Mouse (Mus musculus): ENCODE results near the gene Taok1. TPM values are rescaled to one million over a fixed set of nuclear protein-coding genes. Genes with fewer than 3 reads are reported as not detected.

Taok1 gene
- polyA plus RNA-seq, 1 experiment, result 9.2 TPM

GRCm38 (mm10) chr11:77507426-77507825 is 100.2 kb downstream of the Taok1 start:
- Histone ChIP-seq H3K4me3 (no peak overlapping the region), H3ac (ENCODE audit: control insufficient read depth, insufficient read length) (no peak overlapping the region), H3K79me2 (ENCODE audit: control insufficient read depth, insufficient read depth) (no peaks in the 10 kb centered on the region), H3K27me3 (ENCODE audit: control insufficient read depth, insufficient read depth, insufficient read length) (no peaks in the 10 kb centered on the region), H3K36me3 (ENCODE audit: control insufficient read depth, insufficient read depth) (peaks cover 16% of the 10 kb centered on the region), H3K4me2 (ENCODE audit: low read depth) (no peak overlapping the region)
- TF ChIP-seq SRF (IDR thresholded peaks at IDR 0.05; ENCODE audit: control insufficient read depth, insufficient read length, low read depth) (no peak), POLR2AphosphoS2 (IDR thresholded peaks at IDR 0.05; ENCODE audit: insufficient read length, low read depth) (peak; percentile 20), TCF12 (IDR thresholded peaks at IDR 0.05; ENCODE audit: insufficient read depth, poor library complexity, severe bottlenecking) (no peak), E2F4 (IDR thresholded peaks at IDR 0.05; ENCODE audit: insufficient read depth) (no peak), MYOG (IDR thresholded peaks at IDR 0.05; ENCODE audit: control insufficient read depth in 1 of 3, insufficient read depth in 1 of 3, insufficient read length in 2 of 3, low read depth in 2 of 3) (no peak), CEBPB (IDR thresholded peaks at IDR 0.05; ENCODE audit: insufficient read depth, poor library complexity, severe bottlenecking) (no peak)

DNA sequence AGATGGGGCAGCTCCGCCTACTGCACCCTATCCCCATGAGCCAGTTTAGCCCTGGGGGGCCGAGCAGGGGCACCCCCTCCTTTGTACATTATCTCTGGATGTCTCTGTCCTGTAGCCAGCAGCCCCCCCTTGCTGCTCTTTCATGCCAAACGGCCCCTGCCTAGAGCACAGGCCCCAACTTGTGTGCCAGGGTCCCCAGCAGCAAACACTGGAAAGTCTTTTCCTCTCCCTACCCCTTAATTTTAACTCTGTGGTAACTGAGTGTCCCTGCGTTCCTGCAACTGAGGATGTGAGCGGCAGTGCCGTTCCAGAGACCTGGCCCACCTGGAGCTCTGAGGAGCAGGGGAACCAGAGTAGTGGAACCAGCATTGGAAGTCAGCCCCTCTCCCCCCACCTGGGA is 100.7 kb downstream of the Taok1 start:
- H3K79me2 ChIP-seq (ENCODE audit: control insufficient read depth, insufficient read depth), result no peaks in the 10 kb centered on the region
- H3K4me2 ChIP-seq (ENCODE audit: low read depth), result no peak overlapping the region
- no peak overlapping the region for H3K4me3 ChIP-seq
- peaks cover 21% of the 10 kb centered on the region for H3K36me3 ChIP-seq (ENCODE audit: control insufficient read depth, insufficient read depth)
- H3ac ChIP-seq (ENCODE audit: control insufficient read depth, insufficient read length), result no peak overlapping the region
- no peak for TF ChIP-seq POLR2A (IDR thresholded peaks at IDR 0.05; ENCODE audit: insufficient read length, low read depth)
- TF ChIP-seq CEBPB (IDR thresholded peaks at IDR 0.05; ENCODE audit: insufficient read depth, poor library complexity, severe bottlenecking), result no peak
- no peak for TF ChIP-seq REST (IDR thresholded peaks at IDR 0.05; ENCODE audit: insufficient read depth, insufficient read length)
- TF ChIP-seq TCF3 (IDR thresholded peaks at IDR 0.05; ENCODE audit: insufficient read length, low read depth), result no peak
- no peak for TF ChIP-seq SRF (IDR thresholded peaks at IDR 0.05; ENCODE audit: control insufficient read depth, insufficient read length, low read depth)
- no peak for TF ChIP-seq USF1 (IDR thresholded peaks at IDR 0.05; ENCODE audit: low read depth)
- no peak for TF ChIP-seq POLR2AphosphoS2 (IDR thresholded peaks at IDR 0.05; ENCODE audit: insufficient read length, low read depth)
- no peaks in the 10 kb centered on the region for H3K27me3 ChIP-seq (ENCODE audit: control insufficient read depth, insufficient read depth, insufficient read length)

DNA sequence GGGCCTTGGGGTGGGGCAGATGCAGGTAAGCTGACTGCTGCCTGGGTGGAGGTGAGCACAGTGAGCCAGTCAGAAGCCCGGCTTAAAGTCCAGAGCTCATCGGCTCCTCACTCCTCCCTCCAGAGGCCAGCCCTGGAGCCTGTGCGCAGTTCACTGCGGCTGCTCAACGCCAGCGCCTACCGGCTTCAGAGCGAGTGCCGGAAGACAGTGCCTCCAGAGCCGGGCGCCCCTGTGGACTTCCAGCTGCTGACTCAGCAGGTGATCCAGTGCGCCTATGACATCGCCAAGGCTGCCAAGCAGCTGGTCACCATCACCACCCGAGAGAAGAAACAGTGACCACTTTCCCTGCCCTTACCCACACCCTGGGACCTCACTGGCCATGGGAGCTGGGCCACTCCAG is 101.3 kb downstream of the Taok1 start:
- no peak overlapping the region for H3K4me2 ChIP-seq (ENCODE audit: low read depth)
- H3K27me3 ChIP-seq (ENCODE audit: control insufficient read depth, insufficient read depth, insufficient read length), result no peaks in the 10 kb centered on the region
- TF ChIP-seq SRF (IDR thresholded peaks at IDR 0.05; ENCODE audit: control insufficient read depth, insufficient read length, low read depth), result no peak
- no peak for TF ChIP-seq REST (IDR thresholded peaks at IDR 0.05; ENCODE audit: insufficient read depth, insufficient read length)
- TF ChIP-seq TCF12 (IDR thresholded peaks at IDR 0.05; ENCODE audit: insufficient read depth, poor library complexity, severe bottlenecking), result no peak
- no peak for TF ChIP-seq MYOD1 (IDR thresholded peaks at IDR 0.05; ENCODE audit: control insufficient read depth in 1 of 3, insufficient read length in 2 of 3, low read depth in 2 of 3)
- no peak for TF ChIP-seq POLR2A (IDR thresholded peaks at IDR 0.05; ENCODE audit: insufficient read length, low read depth)
- TF ChIP-seq POLR2AphosphoS2 (IDR thresholded peaks at IDR 0.05; ENCODE audit: insufficient read length, low read depth), result peak; percentile 58
- H3K79me2 ChIP-seq (ENCODE audit: control insufficient read depth, insufficient read depth), result no peaks in the 10 kb centered on the region
- H3K4me3 ChIP-seq, result no peak overlapping the region
- no peak overlapping the region for H3ac ChIP-seq (ENCODE audit: control insufficient read depth, insufficient read length)
- H3K36me3 ChIP-seq (ENCODE audit: control insufficient read depth, insufficient read depth), result peaks cover 22% of the 10 kb centered on the region

DNA sequence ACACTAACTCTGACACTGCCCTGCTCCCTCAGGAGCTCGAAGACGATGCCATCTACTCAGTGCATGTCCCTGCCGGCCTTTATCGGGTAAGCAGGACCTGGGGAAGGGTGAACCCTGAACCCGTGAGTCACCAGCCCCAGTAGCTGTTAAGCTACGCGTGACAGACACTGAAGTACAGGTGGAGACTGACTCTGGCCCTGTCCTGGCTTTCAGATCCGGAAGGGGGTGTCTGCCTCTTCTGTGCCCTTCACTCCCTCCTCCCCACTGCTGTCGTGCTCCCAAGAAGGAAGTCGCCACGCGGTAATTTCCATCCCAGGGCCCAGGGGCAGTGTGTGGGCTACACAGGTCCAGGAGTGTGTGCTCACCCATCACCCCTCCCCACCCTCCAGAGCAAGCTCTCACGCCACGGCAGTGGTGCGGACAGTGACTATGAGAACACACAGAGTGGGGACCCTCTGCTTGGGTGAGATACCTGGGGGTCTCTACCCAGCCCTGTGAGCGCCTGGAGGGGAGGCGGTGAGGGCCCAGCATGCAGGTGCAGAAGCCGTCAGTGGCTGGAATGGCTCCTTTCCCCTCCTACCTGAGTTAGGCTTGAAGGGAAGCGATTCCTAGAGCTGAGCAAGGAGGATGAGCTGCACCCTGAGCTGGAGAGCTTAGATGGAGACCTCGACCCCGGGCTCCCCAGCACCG is 102.2 kb downstream of the Taok1 start:
- no peaks in the 10 kb centered on the region for H3K79me2 ChIP-seq (ENCODE audit: control insufficient read depth, insufficient read depth)
- no peak for TF ChIP-seq E2F4 (IDR thresholded peaks at IDR 0.05; ENCODE audit: insufficient read depth)
- TF ChIP-seq MYOD1 (IDR thresholded peaks at IDR 0.05; ENCODE audit: control insufficient read depth in 1 of 3, insufficient read length in 2 of 3, low read depth in 2 of 3), result no peak
- TF ChIP-seq POLR2AphosphoS2 (IDR thresholded peaks at IDR 0.05; ENCODE audit: insufficient read length, low read depth), result no peak
- TF ChIP-seq POLR2A (IDR thresholded peaks at IDR 0.05; ENCODE audit: insufficient read length, low read depth), result no peak
- no peak for TF ChIP-seq TCF3 (IDR thresholded peaks at IDR 0.05; ENCODE audit: insufficient read length, low read depth)
- TF ChIP-seq SRF (IDR thresholded peaks at IDR 0.05; ENCODE audit: control insufficient read depth, insufficient read length, low read depth), result no peak
- no peak for TF ChIP-seq TCF12 (IDR thresholded peaks at IDR 0.05; ENCODE audit: insufficient read depth, poor library complexity, severe bottlenecking)
- peaks cover 22% of the 10 kb centered on the region for H3K36me3 ChIP-seq (ENCODE audit: control insufficient read depth, insufficient read depth)
- H3K4me2 ChIP-seq (ENCODE audit: low read depth), result no peak overlapping the region
- H3K4me3 ChIP-seq, result no peak overlapping the region
- H3K27me3 ChIP-seq (ENCODE audit: control insufficient read depth, insufficient read depth, insufficient read length), result no peaks in the 10 kb centered on the region
- H3ac ChIP-seq (ENCODE audit: control insufficient read depth, insufficient read length), result no peak overlapping the region

DNA sequence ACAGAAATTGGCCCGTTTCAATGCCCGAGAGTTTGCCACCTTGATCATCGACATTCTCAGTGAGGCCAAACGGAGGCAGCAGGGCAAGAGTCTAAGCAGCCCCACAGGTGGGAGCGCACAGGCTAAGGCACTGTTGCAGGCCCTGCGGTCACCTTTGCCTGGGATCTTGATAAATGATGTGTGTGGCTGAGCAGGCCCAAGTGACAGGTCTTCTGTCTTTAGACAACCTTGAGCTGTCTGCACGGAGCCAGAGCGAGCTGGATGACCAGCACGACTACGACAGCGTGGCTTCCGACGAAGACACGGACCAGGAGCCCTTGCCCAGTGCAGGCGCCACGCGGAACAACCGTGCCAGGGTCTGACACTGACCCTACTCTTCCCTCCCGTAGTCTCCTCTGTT is 103.2 kb downstream of the Taok1 start:
- Histone ChIP-seq H3K36me3 (ENCODE audit: control insufficient read depth, insufficient read depth) (peaks cover 22% of the 10 kb centered on the region), H3K4me2 (ENCODE audit: low read depth) (no peak overlapping the region), H3ac (ENCODE audit: control insufficient read depth, insufficient read length) (no peak overlapping the region), H3K4me3 (no peak overlapping the region), H3K27me3 (ENCODE audit: control insufficient read depth, insufficient read depth, insufficient read length) (no peaks in the 10 kb centered on the region), H3K79me2 (ENCODE audit: control insufficient read depth, insufficient read depth) (no peaks in the 10 kb centered on the region)
- TF ChIP-seq POLR2AphosphoS2 (IDR thresholded peaks at IDR 0.05; ENCODE audit: insufficient read length, low read depth) (no peak), MYOG (IDR thresholded peaks at IDR 0.05; ENCODE audit: control insufficient read depth in 1 of 3, insufficient read depth in 1 of 3, insufficient read length in 2 of 3, low read depth in 2 of 3) (no peak), E2F4 (IDR thresholded peaks at IDR 0.05; ENCODE audit: insufficient read depth) (no peak), SRF (IDR thresholded peaks at IDR 0.05; ENCODE audit: control insufficient read depth, insufficient read length, low read depth) (no peak), REST (IDR thresholded peaks at IDR 0.05; ENCODE audit: insufficient read depth, insufficient read length) (no peak), POLR2A (IDR thresholded peaks at IDR 0.05; ENCODE audit: insufficient read length, low read depth) (no peak), CEBPB (IDR thresholded peaks at IDR 0.05; ENCODE audit: insufficient read depth, poor library complexity, severe bottlenecking) (no peak), MYOD1 (IDR thresholded peaks at IDR 0.05; ENCODE audit: control insufficient read depth in 1 of 3, insufficient read length in 2 of 3, low read depth in 2 of 3) (no peak), TCF3 (IDR thresholded peaks at IDR 0.05; ENCODE audit: insufficient read length, low read depth) (no peak), TCF12 (IDR thresholded peaks at IDR 0.05; ENCODE audit: insufficient read depth, poor library complexity, severe bottlenecking) (no peak), USF1 (IDR thresholded peaks at IDR 0.05; ENCODE audit: low read depth) (no peak), MAX (IDR thresholded peaks at IDR 0.05; ENCODE audit: low read depth) (no peak)

Data from myocyte (in vitro differentiated cells).